Mouse (Mus musculus) cortical plate, adult 2 months (tissue): ENCODE measurements around the gene B430218F22Rik.

Source experiments
- CTCF ChIP-seq: fragments of 200-500 bp; IDR thresholded peaks from 2 replicates; pipeline ENCODE4 v1.5.1; 2011; ENCODE audit warnings: mild to moderate bottlenecking, control low read depth, low read length; ENCODE audit not compliant: insufficient read depth; ENCODE audit errors: extremely low read depth
- POLR2A ChIP-seq: fragments of 200-500 bp; IDR thresholded peaks from 2 replicates; pipeline ENCODE4 v1.6.1; 2011; ENCODE audit warnings: mild to moderate bottlenecking, low read length, control low read depth; ENCODE audit not compliant: insufficient read depth; ENCODE audit errors: extremely low read depth

GRCm38 (mm10) chr13:118420847-118421246 lies 34.4 kb downstream of the B430218F22Rik start:
- TF ChIP-seq POLR2A (no peak), CTCF (no peak)
